Mouse (Mus musculus): ENCODE measurements around the gene Mcoln1. TPM values are rescaled to one million over a fixed set of nuclear protein-coding genes. Genes with fewer than 3 reads are reported as not detected.

The Mcoln1 gene
- polyA plus RNA-seq, 1 experiment from 2014 or later, result 105 TPM

- no peaks in the 10 kb centered on the region for H3K9me3 ChIP-seq (ENCODE audit: control insufficient read depth)
- no peak for ATAC-seq
- 24% methylated on average over 6 of the region's 6 CpGs for WGBS
- peak overlapping the region; percentile 97; the same call in 1 of the 2 replicates for H3K9ac ChIP-seq (ENCODE audit: low read depth, low read length)
- no peak for TF ChIP-seq CTCF (IDR thresholded peaks at IDR 0.05; ENCODE audit: low read depth)
- H3K4me1 ChIP-seq (replicated peaks; ENCODE audit: control insufficient read depth, insufficient read depth, low read length), result peaks cover 4% of the 10 kb centered on the region; the same call in 1 of the 2 replicates
- H3K4me3 ChIP-seq (ENCODE audit: low read depth, low read length), result peak overlapping the region; percentile 96
- H3K4me2 ChIP-seq (replicated peaks; ENCODE audit: low read depth), result peak overlapping the region; percentile 86
- H3K36me3 ChIP-seq (ENCODE audit: control insufficient read depth, insufficient read depth), result peaks cover 18% of the 10 kb centered on the region
- H3K27me3 ChIP-seq (replicated peaks; ENCODE audit: control insufficient read depth, insufficient read depth, low read length), result no peaks in the 10 kb centered on the region
- H3K27ac ChIP-seq (ENCODE audit: low read depth, low read length), result no peak overlapping the region
Observed at GRCm38 (mm10) chr8:3493845-3494208, 6.4 kb upstream of the Mcoln1 start.

GRCm38 (mm10) chr8:3495578-3496427, 4.5 kb upstream of the Mcoln1 start:
- H3K27ac ChIP-seq (ENCODE audit: low read depth, low read length), result no peak overlapping the region
- peaks cover 18% of the 10 kb centered on the region for H3K36me3 ChIP-seq (ENCODE audit: control insufficient read depth, insufficient read depth)

GRCm38 (mm10) chr8:3496428-3496748, 3.9 kb upstream of the Mcoln1 start:
- Histone ChIP-seq H3K27me3 (replicated peaks; ENCODE audit: control insufficient read depth, insufficient read depth, low read length) (no peaks in the 10 kb centered on the region), H3K4me3 (ENCODE audit: low read depth, low read length) (no peak overlapping the region), H3K9ac (ENCODE audit: low read depth, low read length) (no peak overlapping the region), H3K4me1 (replicated peaks; ENCODE audit: control insufficient read depth, insufficient read depth, low read length) (peaks cover 4% of the 10 kb centered on the region), H3K4me2 (replicated peaks; ENCODE audit: low read depth) (no peak overlapping the region), H3K27ac (ENCODE audit: low read depth, low read length) (no peak overlapping the region), H3K9me3 (ENCODE audit: control insufficient read depth) (no peaks in the 10 kb centered on the region), H3K36me3 (ENCODE audit: control insufficient read depth, insufficient read depth) (peaks cover 18% of the 10 kb centered on the region)
- no peak for TF ChIP-seq CTCF (IDR thresholded peaks at IDR 0.05; ENCODE audit: low read depth)
- WGBS, result 90% methylated on average over 15 of the region's 15 CpGs
- ATAC-seq, result no peak

More at GRCm38 (mm10) chr8:3495578-3496427, 4.5 kb upstream of the Mcoln1 start:
- Histone ChIP-seq H3K4me3 (ENCODE audit: low read depth, low read length) (no peak overlapping the region), H3K4me2 (replicated peaks; ENCODE audit: low read depth) (no peak overlapping the region), H3K27me3 (replicated peaks; ENCODE audit: control insufficient read depth, insufficient read depth, low read length) (no peaks in the 10 kb centered on the region), H3K9me3 (ENCODE audit: control insufficient read depth) (no peaks in the 10 kb centered on the region), H3K4me1 (replicated peaks; ENCODE audit: control insufficient read depth, insufficient read depth, low read length) (peaks cover 4% of the 10 kb centered on the region), H3K9ac (ENCODE audit: low read depth, low read length) (no peak overlapping the region)
- no peak for TF ChIP-seq CTCF (IDR thresholded peaks at IDR 0.05; ENCODE audit: low read depth)
- ATAC-seq, result no peak
- WGBS, result 97% methylated on average over 44 of the region's 44 CpGs

DNA sequence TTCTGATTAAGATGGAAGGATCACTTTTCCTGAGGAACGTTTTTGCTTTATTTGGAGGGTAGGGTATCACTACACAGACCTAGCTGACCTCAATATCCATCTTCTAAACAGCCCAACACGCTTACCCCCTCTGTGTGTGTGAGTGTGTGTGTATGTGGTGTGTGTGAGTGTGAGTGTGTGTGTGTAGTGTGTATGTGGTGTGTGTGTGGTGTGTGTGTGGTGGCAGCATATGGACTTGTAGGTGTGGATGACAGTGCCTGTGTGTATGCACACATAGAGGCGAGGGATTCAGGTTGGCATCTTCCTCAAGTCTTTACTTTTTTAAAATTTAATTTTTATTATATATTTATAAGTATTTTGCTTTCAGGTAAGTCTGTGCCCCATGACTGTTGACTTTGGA, 1.7 kb upstream of the Mcoln1 start:
- ATAC-seq, result no peak
- Histone ChIP-seq H3K4me3 (ENCODE audit: low read depth, low read length) (no peak overlapping the region), H3K36me3 (ENCODE audit: control insufficient read depth, insufficient read depth) (peaks cover 18% of the 10 kb centered on the region), H3K27me3 (replicated peaks; ENCODE audit: control insufficient read depth, insufficient read depth, low read length) (no peaks in the 10 kb centered on the region), H3K4me2 (replicated peaks; ENCODE audit: low read depth) (no peak overlapping the region), H3K9me3 (ENCODE audit: control insufficient read depth) (no peaks in the 10 kb centered on the region), H3K4me1 (replicated peaks; ENCODE audit: control insufficient read depth, insufficient read depth, low read length) (peaks cover 8% of the 10 kb centered on the region), H3K9ac (ENCODE audit: low read depth, low read length) (no peak overlapping the region), H3K27ac (ENCODE audit: low read depth, low read length) (no peak overlapping the region)
- WGBS, result 83% methylated on average over 3 of the region's 3 CpGs
- TF ChIP-seq CTCF (IDR thresholded peaks at IDR 0.05; ENCODE audit: low read depth), result no peak

- H3K9me3 ChIP-seq (ENCODE audit: control insufficient read depth), result no peaks in the 10 kb centered on the region
- H3K9ac ChIP-seq (ENCODE audit: low read depth, low read length), result peak overlapping the region; percentile 85
- H3K4me2 ChIP-seq (replicated peaks; ENCODE audit: low read depth), result peak overlapping the region; percentile 81
- peaks cover 3% of the 10 kb centered on the region; the same call in 1 of the 2 replicates for H3K4me1 ChIP-seq (replicated peaks; ENCODE audit: control insufficient read depth, insufficient read depth, low read length)
- WGBS, result 4% methylated on average over 8 of the region's 8 CpGs
- no peaks in the 10 kb centered on the region for H3K27me3 ChIP-seq (replicated peaks; ENCODE audit: control insufficient read depth, insufficient read depth, low read length)
- H3K4me3 ChIP-seq (ENCODE audit: low read depth, low read length), result peak overlapping the region; percentile 86
- ATAC-seq, result 0 out of 2 replicates have a peak, but pooled peaks have one; percentile 2
- no peak for TF ChIP-seq CTCF (IDR thresholded peaks at IDR 0.05; ENCODE audit: low read depth)
- peak overlapping the region; percentile 75 for H3K27ac ChIP-seq (ENCODE audit: low read depth, low read length)
- H3K36me3 ChIP-seq (ENCODE audit: control insufficient read depth, insufficient read depth), result peaks cover 18% of the 10 kb centered on the region
Observed at GRCm38 (mm10) chr8:3499751-3500150, 506 bp upstream of the Mcoln1 start.

DNA sequence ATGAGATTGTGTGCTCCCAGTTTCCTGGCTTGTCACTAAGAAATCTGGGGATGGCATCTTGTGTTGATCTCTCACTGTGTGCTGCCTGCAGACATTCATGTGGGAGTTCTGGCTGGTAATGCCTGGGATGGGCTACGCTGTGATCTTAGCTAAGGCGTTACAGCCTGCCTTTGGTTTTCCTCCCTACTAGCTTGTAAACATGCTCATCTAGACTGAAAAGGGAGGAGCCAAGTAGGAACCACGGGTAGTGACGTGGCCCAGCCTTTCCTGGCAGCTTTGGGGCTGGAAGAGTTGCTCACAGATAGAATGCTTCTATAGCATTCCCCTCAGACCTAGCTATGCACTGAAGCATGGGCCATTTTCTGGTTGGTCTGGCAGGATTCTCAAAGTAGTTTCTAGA, 2.0 kb downstream of the Mcoln1 start:
- Histone ChIP-seq H3K4me1 (replicated peaks; ENCODE audit: control insufficient read depth, insufficient read depth, low read length) (peaks cover 3% of the 10 kb centered on the region; the same call in 1 of the 2 replicates), H3K9ac (ENCODE audit: low read depth, low read length) (0 out of 2 replicates have a peak overlapping the region, but pooled peaks have one; percentile 11), H3K27ac (ENCODE audit: low read depth, low read length) (no peak overlapping the region), H3K4me2 (replicated peaks; ENCODE audit: low read depth) (peak overlapping the region; percentile 81), H3K27me3 (replicated peaks; ENCODE audit: control insufficient read depth, insufficient read depth, low read length) (no peaks in the 10 kb centered on the region), H3K9me3 (ENCODE audit: control insufficient read depth) (no peaks in the 10 kb centered on the region), H3K4me3 (ENCODE audit: low read depth, low read length) (no peak overlapping the region), H3K36me3 (ENCODE audit: control insufficient read depth, insufficient read depth) (peaks cover 19% of the 10 kb centered on the region; the same call in 1 of the 2 replicates)
- TF ChIP-seq CTCF (IDR thresholded peaks at IDR 0.05; ENCODE audit: low read depth), result no peak
- WGBS, result 48% methylated on average over 4 of the region's 4 CpGs
- ATAC-seq, result no peak
